Mouse (Mus musculus) cerebellum, adult 2 months (tissue): ENCODE results near the gene Btbd19. TPM values are rescaled to one million over a fixed set of nuclear protein-coding genes. Genes with fewer than 3 reads are reported as not detected.

Experiments used
- DNase-seq, 2 experiments: peaks; one replicate each; pipeline ENCODE4 v3.0.0; 2021
- H3K27ac ChIP-seq: fragments of 200-500 bp; 2 replicates; pipeline ENCODE4 v1.5.1; 2012; ENCODE audit warnings: low read length, control low read depth, inconsistent platforms; ENCODE audit not compliant: insufficient read depth
- H3K27me3 ChIP-seq: fragments of 200-500 bp; 2 replicates; pipeline ENCODE4 v1.6.1; 2012; ENCODE audit warnings: inconsistent platforms, mild to moderate bottlenecking, low read length, moderate library complexity; ENCODE audit not compliant: control insufficient read depth, insufficient read depth
- H3K4me1 ChIP-seq: fragments of 200-500 bp; 2 replicates; pipeline ENCODE4 v1.6.1; 2011; ENCODE audit warnings: low read length; ENCODE audit not compliant: control insufficient read depth, insufficient read depth
- H3K4me3 ChIP-seq: fragments of 200-500 bp; replicated peaks from 2 replicates; pipeline ENCODE3; 2011; ENCODE audit warnings: mild to moderate bottlenecking, low read depth, low read length, control low read depth; ENCODE audit not compliant: insufficient read depth
- CTCF ChIP-seq: fragments of 200-500 bp; IDR thresholded peaks from 2 replicates; pipeline ENCODE4 v1.5.1; 2011; ENCODE audit warnings: low read depth, mild to moderate bottlenecking, control low read depth, low read length, moderate library complexity, borderline replicate concordance; ENCODE audit not compliant: insufficient read depth
- POLR2A ChIP-seq: fragments of 200-500 bp; IDR thresholded peaks from 2 replicates; pipeline ENCODE4 v1.6.1; 2011; ENCODE audit warnings: low read length, control low read depth, borderline replicate concordance; ENCODE audit not compliant: insufficient read depth
- WGBS: fragments of 180-500 bp; shearing (Covaris S2); methylation state at CpG from one replicate; pipeline ENCODE4 v1.1.7; 2018; 5-methylcytosine and 5-hydroxymethylcytosine counted together
- polyA plus RNA-seq: library from polyadenylated mRNA; depleted of rRNA; stranded (reverse); fragments of >200 nt; gene quantifications from 2 replicates; pipeline ENCODE4 v1.2.3, GENCODE M21; 2012; rRNA removed

Gene Btbd19
- polyA plus RNA-seq = 7.0 and 7.1 TPM in 2 replicates

DNA sequence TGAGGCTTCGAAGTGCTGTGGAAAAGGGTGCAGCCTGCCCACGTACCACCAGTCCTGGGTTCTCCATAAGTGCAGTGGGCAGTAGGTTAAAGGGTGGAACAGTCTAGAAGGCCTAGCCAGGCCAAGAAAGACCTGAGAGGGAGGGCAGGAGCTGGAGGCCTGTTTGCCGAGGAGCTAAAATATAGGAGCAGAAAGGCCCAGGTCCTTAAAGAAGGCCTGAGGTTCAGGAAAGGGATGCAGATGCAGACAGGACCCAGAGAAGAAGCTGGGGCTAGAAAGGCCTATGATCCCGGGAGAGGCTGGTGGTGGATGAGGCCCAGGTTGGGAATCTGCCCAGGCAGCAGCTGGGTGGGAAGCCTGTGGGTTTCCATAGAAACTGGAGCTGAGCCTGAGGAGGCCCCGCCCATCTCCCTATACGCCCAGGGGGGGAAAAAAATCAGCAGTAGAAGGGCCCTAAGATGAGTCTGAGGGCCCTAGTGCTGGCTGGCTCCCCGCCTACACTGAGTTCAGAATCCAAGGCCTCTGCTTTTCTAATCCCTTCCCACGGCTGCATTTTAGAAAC, at the start of gene Btbd19:
Gene Btbd19 (minus strand): TSS at position 378 of the 562 bp plus-strand sequence.
- Histone ChIP-seq H3K4me3 (no peak within 1 kb of the TSS), H3K27me3 (no peaks in the 10 kb centered on the region), H3K27ac (peak within 1 kb of the TSS; percentile 38), H3K4me1 (peaks cover 8% of the 10 kb centered on the region)
- peak in 1 of 2 experiments; percentile 39 for DNase-seq
- no peak for TF ChIP-seq CTCF
- TF ChIP-seq POLR2A = no peak
- WGBS = 41% methylated on average over 8 of the region's 8 CpGs

GRCm38 (mm10) chr4:117169936-117170335, 44.4 kb upstream of the Btbd19 start:
- WGBS = 94% methylated on average over 5 of the region's 5 CpGs
- no peak overlapping the region for H3K27ac ChIP-seq
- no peaks in the 10 kb centered on the region for H3K27me3 ChIP-seq
- no peak overlapping the region for H3K4me3 ChIP-seq
- TF ChIP-seq CTCF = no peak
- TF ChIP-seq POLR2A = no peak
- no peaks in the 10 kb centered on the region for H3K4me1 ChIP-seq
- DNase-seq = no peak

GRCm38 (mm10) chr4:117161183-117161582, 35.7 kb upstream of the Btbd19 start:
- TF ChIP-seq CTCF (no peak), POLR2A (no peak)
- no peak overlapping the region for H3K27ac ChIP-seq
- WGBS = 71% methylated on average over 4 of the region's 4 CpGs
- H3K4me1 ChIP-seq = no peaks in the 10 kb centered on the region
- no peak overlapping the region for H3K4me3 ChIP-seq
- no peak for DNase-seq
- H3K27me3 ChIP-seq = no peaks in the 10 kb centered on the region

DNA sequence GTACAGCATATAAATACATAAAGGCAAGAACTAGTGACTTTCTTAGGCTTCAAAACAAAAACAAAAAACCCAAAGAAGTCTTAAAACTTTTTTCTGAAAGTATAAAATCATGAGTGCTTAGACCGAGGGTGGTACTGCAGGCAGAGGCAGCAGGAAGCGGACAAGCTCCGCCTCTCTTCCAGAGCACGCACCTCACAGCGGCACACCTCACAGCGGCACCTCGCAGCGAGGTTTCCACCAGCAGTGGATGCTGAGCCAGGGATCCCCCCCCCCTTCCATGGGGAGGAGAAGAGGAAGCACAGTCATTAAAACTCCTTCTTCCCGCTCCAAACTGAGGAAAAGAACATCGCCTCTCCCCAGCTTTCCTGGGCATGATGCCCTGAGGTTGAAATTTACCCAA, 34.1 kb upstream of the Btbd19 start:
- no peak for DNase-seq
- TF ChIP-seq POLR2A (no peak), CTCF (no peak)
- H3K4me1 ChIP-seq = no peaks in the 10 kb centered on the region
- H3K27ac ChIP-seq = no peak overlapping the region
- H3K4me3 ChIP-seq = no peak overlapping the region
- no peaks in the 10 kb centered on the region for H3K27me3 ChIP-seq
- 77% methylated on average over 10 of the region's 10 CpGs for WGBS

- TF ChIP-seq POLR2A = no peak
- TF ChIP-seq CTCF = no peak
- 28% methylated on average over 6 of the region's 6 CpGs for WGBS
Measured at GRCm38 (mm10) chr4:117156372-117156771, 30.8 kb upstream of the Btbd19 start.

GRCm38 (mm10) chr4:117155792-117156355, 30.3 kb upstream of the Btbd19 start, which contains the start of gene Rps8:
TSS of gene Rps8 (minus strand) at chr4:117156243.
- Histone ChIP-seq H3K4me1 (no peaks in the 10 kb centered on the region), H3K4me3 (peak within 1 kb of the TSS; percentile 86), H3K27ac (peak within 1 kb of the TSS; percentile 87), H3K27me3 (no peaks in the 10 kb centered on the region)
- peak; percentile 88 to 90 for DNase-seq
- under 1% methylated on average over 52 of the region's 52 CpGs for WGBS
- TF ChIP-seq CTCF = no peak
- peak; percentile 98 for TF ChIP-seq POLR2A

More at GRCm38 (mm10) chr4:117156372-117156771, 30.8 kb upstream of the Btbd19 start:
- H3K4me1 ChIP-seq = no peaks in the 10 kb centered on the region
- no peak for DNase-seq
- H3K27me3 ChIP-seq = no peaks in the 10 kb centered on the region
- peak overlapping the region; percentile 87; the same call in 1 of the 2 replicates for H3K27ac ChIP-seq
- peak overlapping the region; percentile 86 for H3K4me3 ChIP-seq

GRCm38 (mm10) chr4:117155020-117155791, 29.7 kb upstream of the Btbd19 start:
- H3K27me3 ChIP-seq = no peaks in the 10 kb centered on the region
- TF ChIP-seq CTCF = no peak
- no peak for TF ChIP-seq POLR2A
- peak overlapping the region; percentile 86 for H3K4me3 ChIP-seq
- 2% methylated on average over 44 of the region's 44 CpGs for WGBS
- peak overlapping the region; percentile 87 for H3K27ac ChIP-seq
- no peaks in the 10 kb centered on the region for H3K4me1 ChIP-seq
- DNase-seq = peak in 1 of 2 experiments; percentile 19
